Mouse (Mus musculus) spleen, adult 2 months (tissue): Measurements from ENCODE around the gene 4931414P19Rik.

Experiments used
- CTCF ChIP-seq: fragments of 200-500 bp; IDR thresholded peaks from 2 replicates; pipeline ENCODE4 v1.5.1; 2011; ENCODE audit warnings: mild to moderate bottlenecking, inconsistent platforms; ENCODE audit not compliant: insufficient read depth, insufficient read length, insufficient replicate concordance; ENCODE audit errors: extremely low read depth
- POLR2A ChIP-seq: fragments of 200-500 bp; IDR thresholded peaks from 2 replicates; pipeline ENCODE4 v1.6.1; 2011; ENCODE audit warnings: low read depth, low read length, inconsistent platforms

DNA sequence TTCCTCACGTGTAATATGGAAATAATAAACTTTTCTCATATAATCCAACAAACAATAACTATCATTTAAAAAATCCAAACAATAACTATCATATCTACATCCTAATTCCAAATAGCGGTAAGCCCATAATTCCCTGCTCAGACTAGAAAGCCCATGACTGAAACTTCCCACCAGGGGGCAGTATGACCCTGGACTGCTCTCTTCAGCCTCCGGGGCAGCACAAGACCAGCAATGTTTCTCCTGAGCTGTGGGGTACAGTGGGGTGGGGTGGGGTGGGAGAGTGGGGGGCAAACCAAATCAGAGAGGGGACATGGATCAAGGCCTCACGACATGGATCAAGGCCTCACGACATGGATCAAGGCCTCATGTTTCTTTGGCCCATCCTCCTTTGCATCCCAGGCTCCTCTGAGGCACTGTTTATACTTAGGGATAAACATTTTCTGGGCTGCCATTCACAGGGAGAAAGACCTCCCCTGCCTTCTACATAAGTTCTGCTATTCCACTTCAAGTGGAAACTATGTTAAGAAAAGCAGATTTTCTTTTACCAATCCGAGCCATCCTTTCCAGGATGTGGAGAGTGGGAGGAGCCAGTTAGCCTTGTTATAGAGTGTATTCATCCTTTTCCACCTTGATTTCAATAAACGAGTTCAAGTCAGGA is 22.0 kb downstream of the 4931414P19Rik start:
- TF ChIP-seq CTCF: peak; percentile 47; the same call in 1 of the 2 replicates
- no peak for TF ChIP-seq POLR2A
